Mouse (Mus musculus): Measurements from ENCODE around the gene Atg4a.

- TF ChIP-seq CTCF (IDR thresholded peaks at IDR 0.05) (no peak), EP300 (IDR thresholded peaks at IDR 0.05) (no peak)
Measured at GRCm38 (mm10) chrX:141165067-141165466, 208.4 kb downstream of the Atg4a start.

Data from lung, postnatal 0 days (tissue).